Comparison of ENCODE assay signal across 9 mouse cellular contexts in the genomic region with DNA sequence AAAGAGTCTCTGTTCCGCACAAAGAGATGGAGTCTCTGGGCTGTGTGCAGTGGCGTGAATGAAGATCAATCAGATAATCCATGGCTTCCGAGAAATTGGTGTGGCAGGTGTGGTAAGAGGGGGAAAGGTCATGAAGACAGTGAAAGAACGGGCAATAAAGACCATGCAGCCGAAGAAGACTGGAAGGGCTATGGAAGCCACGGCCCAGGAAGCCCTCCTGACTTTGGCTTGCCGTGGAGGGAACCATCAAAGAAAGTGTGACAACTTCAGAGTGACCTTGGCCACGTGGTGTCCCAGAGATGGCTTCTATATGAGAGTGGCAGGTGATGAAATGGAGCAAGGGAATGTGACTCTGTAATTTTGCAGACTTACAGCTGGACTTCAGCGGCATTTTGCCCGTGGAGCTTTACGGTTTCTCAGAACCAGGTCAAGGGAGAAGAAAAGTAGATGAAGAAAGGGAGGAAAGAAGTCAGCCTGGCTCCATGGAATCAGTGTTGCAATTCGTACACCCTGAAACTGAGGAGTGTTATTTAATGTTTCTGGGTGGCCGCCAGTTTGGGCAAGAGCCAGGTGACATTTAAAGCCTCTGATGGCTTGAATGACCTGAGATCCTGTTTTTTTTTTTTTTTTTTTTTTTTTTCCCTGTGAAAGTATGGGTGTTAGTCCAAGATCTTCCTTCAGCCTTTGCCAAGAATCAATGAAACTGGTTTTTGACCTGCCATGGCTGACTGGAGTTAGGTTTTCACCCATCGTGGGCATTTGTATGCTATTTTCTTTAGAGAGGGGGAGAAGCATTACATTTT.
A peak's percentile ranks its signal among the peaks of the same experiment; 100 is the strongest.
DNase-seq lines count a peak whose midpoint lies in the region; ATAC-seq and TF ChIP-seq lines count a peak whose summit lies in the region.
"Had no signal": no experiment of that assay in that cellular context is flagged by ENCODE, and none has a peak within 500 bp of the region (broad histone marks: within the 10 kb centered on the region; RNA-seq: fewer than 3 reads in every experiment).

No protein-coding gene starts in this region.

- TF ChIP-seq EP300 in liver, embryonic 14.5 days (IDR thresholded peaks at IDR 0.05; ENCODE audit: low read depth), result no peak

- H3K9me3 ChIP-seq in G1E (replicated peaks), result no peaks in the 10 kb centered on the region
- no peaks in the 10 kb centered on the region for H3K9me3 ChIP-seq in heart, embryonic 14.5 days (ENCODE audit: control insufficient read depth, low read length)
- H3K9me3 ChIP-seq in liver, embryonic 14.5 days (ENCODE audit: control insufficient read depth, low read length), result no peaks in the 10 kb centered on the region

- intact Hi-C loops in left cerebral cortex, postnatal 4 days (cut with DNase I), result no loop called here

- TF ChIP-seq CTCF in G1E (IDR thresholded peaks at IDR 0.05; ENCODE audit: low read depth, low read length), result no peak
- no peak for TF ChIP-seq CTCF in liver, embryonic 14.5 days (IDR thresholded peaks at IDR 0.05; ENCODE audit: low read depth)

- no peaks in the 10 kb centered on the region for H3K27me3 ChIP-seq in G1E (ENCODE audit: insufficient read depth, low read length)
- no peaks in the 10 kb centered on the region for H3K27me3 ChIP-seq in heart, embryonic 14.5 days (ENCODE audit: control insufficient read depth, insufficient read depth, low read length)
- H3K27me3 ChIP-seq in liver, embryonic 14.5 days (ENCODE audit: control insufficient read depth, insufficient read depth, low read length), result no peaks in the 10 kb centered on the region

- peak overlapping the region; percentile 55 for H3K4me2 ChIP-seq in heart, embryonic 14.5 days (ENCODE audit: low read length)
- peak overlapping the region; percentile 51 for H3K4me2 ChIP-seq in liver, embryonic 14.5 days (ENCODE audit: low read depth)

- DNase-seq in G1E (ENCODE audit: low spot score), result no peak
- peak; percentile 67 to 78 for DNase-seq in adrenal gland, adult 18-20 months (ENCODE audit: low spot score in 2 of 2)
- no peak for DNase-seq in liver, embryonic 14.5 days (ENCODE audit: low read depth in 3 of 3, low spot score in 3 of 3)
- no peak for DNase-seq in right cerebral cortex, adult 2 months (ENCODE audit: low spot score in 2 of 2)
- DNase-seq in left cerebral cortex, postnatal 4 days, result no peak
- DNase-seq in cerebellum, postnatal 4 days (ENCODE audit: low spot score in 2 of 2), result no peak

- no peak for ATAC-seq in G1E (ENCODE audit: extremely low read depth, insufficient number of reproducible peaks, low FRiP score, poor library complexity, severe bottlenecking)
- no peak for ATAC-seq in heart, embryonic 14.5 days (ENCODE audit: insufficient number of reproducible peaks, insufficient read depth, low FRiP score, low read depth)
- no peak for ATAC-seq in liver, embryonic 14.5 days (ENCODE audit: insufficient read depth)

- peak overlapping the region; percentile 59; the same call in 1 of the 2 replicates for H3K4me3 ChIP-seq in G1E (ENCODE audit: low read depth, low read length)
- H3K4me3 ChIP-seq in heart, embryonic 14.5 days (ENCODE audit: control insufficient read depth in 1 of 2, insufficient read depth in 1 of 2, low read depth in 1 of 2, low read length in 2 of 2), result 0 out of 4 replicates have a peak overlapping the region, but pooled peaks of 1 of the 2 experiments have one; percentile 1
- H3K4me3 ChIP-seq in liver, embryonic 14.5 days (ENCODE audit: insufficient read depth in 1 of 2, low read depth in 2 of 2, low read length in 2 of 2), result no peak overlapping the region; a peak in 1 of 4 replicates
- H3K4me3 ChIP-seq: erythroblast, embryonic 14.5 days; layer of hippocampus, adult 2 months had no signal

- H3K27ac ChIP-seq in heart, embryonic 14.5 days (replicated peaks in 1 of 2; ENCODE audit: control insufficient read depth in 1 of 2, insufficient read depth in 1 of 2, low read depth in 2 of 2, low read length in 2 of 2), result peak overlapping the region; percentile 79 to 90
- no peak overlapping the region for H3K27ac ChIP-seq in liver, embryonic 14.5 days
- H3K27ac ChIP-seq: layer of hippocampus, adult 2 months had no signal

- WGBS in heart, embryonic 14.5 days, result 44% methylated on average over 14 of the region's 14 CpGs
- WGBS in liver, embryonic 14.5 days (ENCODE audit: insufficient replicate concordance), result 61% methylated on average over 14 of the region's 14 CpGs

- peak overlapping the region; percentile 31; the same call in 1 of the 2 replicates for H3K9ac ChIP-seq in heart, embryonic 14.5 days (ENCODE audit: low read length)
- H3K9ac ChIP-seq in liver, embryonic 14.5 days (replicated peaks), result no peak overlapping the region

- H3K4me1 ChIP-seq in G1E (ENCODE audit: insufficient read depth, low read depth, low read length), result peaks cover 66% of the 10 kb centered on the region
- H3K4me1 ChIP-seq in heart, embryonic 14.5 days (ENCODE audit: control insufficient read depth in 2 of 2, insufficient read depth in 2 of 2, low read length in 2 of 2), result peaks cover 28 to 43% of the 10 kb centered on the region in 2 experiments
- peaks cover 31 to 47% of the 10 kb centered on the region in 2 experiments for H3K4me1 ChIP-seq in liver, embryonic 14.5 days (replicated peaks; ENCODE audit: control insufficient read depth in 2 of 2, insufficient read depth in 2 of 2, low read length in 1 of 2)

- H3K36me3 ChIP-seq in G1E (replicated peaks), result no peaks in the 10 kb centered on the region
- H3K36me3 ChIP-seq in heart, embryonic 14.5 days (ENCODE audit: control insufficient read depth, insufficient read depth, low read length), result no peaks in the 10 kb centered on the region
- no peaks in the 10 kb centered on the region for H3K36me3 ChIP-seq in liver, embryonic 14.5 days (replicated peaks; ENCODE audit: control insufficient read depth, insufficient read depth, low read depth)

Comparison
In these comparisons a context has a peak if more than half of its experiments do, and no peak if none do; other contexts are left out.
1. DNase-seq: peak in adrenal gland, adult 18-20 months (2 of 2); none in G1E (single experiment), liver, embryonic 14.5 days (0 of 3), right cerebral cortex, adult 2 months (0 of 2), left cerebral cortex, postnatal 4 days (single experiment) and cerebellum, postnatal 4 days (0 of 2).